Mouse (Mus musculus) embryonic fibroblast, embryonic 13.5 days (primary cell): ENCODE data around the gene Fus. TPM values are rescaled to one million over a fixed set of nuclear protein-coding genes. Genes with fewer than 3 reads are reported as not detected.

ENCODE experiments used
- H3K27ac ChIP-seq: 2 replicates; pipeline ENCODE4 v1.5.1; 2012; ENCODE audit warnings: low read length, control low read depth, inconsistent platforms; ENCODE audit not compliant: insufficient read depth
- H3K4me1 ChIP-seq: 2 replicates; pipeline ENCODE4 v1.6.1; 2011; ENCODE audit warnings: low read length; ENCODE audit not compliant: control insufficient read depth, insufficient read depth
- H3K4me3 ChIP-seq: 2 replicates; pipeline ENCODE4 v1.5.1; 2011; ENCODE audit warnings: mild to moderate bottlenecking, control low read depth, low read length; ENCODE audit not compliant: insufficient read depth
- CTCF ChIP-seq: IDR thresholded peaks from 2 replicates; pipeline ENCODE4 v1.5.1; 2011; ENCODE audit warnings: mild to moderate bottlenecking, control low read depth, low read length, moderate library complexity, borderline replicate concordance; ENCODE audit not compliant: insufficient read depth
- POLR2A ChIP-seq: IDR thresholded peaks from 2 replicates; pipeline ENCODE4 v1.6.1; 2011; ENCODE audit warnings: low read depth, mild to moderate bottlenecking, control low read depth, low read length, moderate library complexity
- polyA plus RNA-seq: library from polyadenylated mRNA; stranded (reverse); fragments of >200 nt; gene quantifications from 2 replicates; pipeline ENCODE4 v1.2.4, GENCODE M21; 2011; ENCODE audit warnings: low read depth; ENCODE audit not compliant: missing spikeins, insufficient read length

The Fus gene
- polyA plus RNA-seq: 861 and 978 TPM in 2 replicates

- Histone ChIP-seq H3K4me3 (peak within 1 kb of the TSS; percentile 82), H3K4me1 (no peaks in the 10 kb centered on the region), H3K27ac (peak within 1 kb of the TSS; percentile 93)
- TF ChIP-seq CTCF (no peak), POLR2A (peak; percentile 100)
Measured at GRCm38 (mm10) chr7:127967004-127967921, at the start of gene Fus. TSS of gene Fus (plus strand) at chr7:127967457.

- H3K4me1 ChIP-seq: no peaks in the 10 kb centered on the region; the same call in 1 of the 2 replicates
- TF ChIP-seq POLR2A (no peak), CTCF (peak; percentile 27; the same call in 1 of the 2 replicates)
- no peak overlapping the region for H3K4me3 ChIP-seq
- no peak overlapping the region for H3K27ac ChIP-seq
Measured at GRCm38 (mm10) chr7:127918203-127918602, 49.1 kb upstream of the Fus start.

- H3K4me3 ChIP-seq: no peak overlapping the region
- H3K4me1 ChIP-seq: no peaks in the 10 kb centered on the region; the same call in 1 of the 2 replicates
- no peak for TF ChIP-seq POLR2A
- no peak for TF ChIP-seq CTCF
Measured at GRCm38 (mm10) chr7:127919290-127919689, 48.0 kb upstream of the Fus start.

GRCm38 (mm10) chr7:127921516-127921915 lies 45.7 kb upstream of the Fus start:
- no peak overlapping the region for H3K27ac ChIP-seq
- no peak overlapping the region for H3K4me3 ChIP-seq
- H3K4me1 ChIP-seq: no peaks in the 10 kb centered on the region
- TF ChIP-seq CTCF (peak; percentile 16; the same call in 1 of the 2 replicates), POLR2A (no peak)

More at GRCm38 (mm10) chr7:127919290-127919689, 48.0 kb upstream of the Fus start:
- no peak overlapping the region for H3K27ac ChIP-seq

- TF ChIP-seq POLR2A (no peak), CTCF (no peak)
- no peak overlapping the region for H3K27ac ChIP-seq
- no peak overlapping the region for H3K4me3 ChIP-seq
- H3K4me1 ChIP-seq: no peaks in the 10 kb centered on the region
Measured at GRCm38 (mm10) chr7:127922451-127923275, 44.6 kb upstream of the Fus start.

GRCm38 (mm10) chr7:127923714-127924113 lies 43.5 kb upstream of the Fus start:
- Histone ChIP-seq H3K4me3 (no peak overlapping the region), H3K4me1 (no peaks in the 10 kb centered on the region), H3K27ac (no peak overlapping the region)
- no peak for TF ChIP-seq CTCF
- no peak for TF ChIP-seq POLR2A

- H3K4me1 ChIP-seq: no peaks in the 10 kb centered on the region
- TF ChIP-seq CTCF (no peak), POLR2A (no peak)
- H3K4me3 ChIP-seq: no peak overlapping the region
- no peak overlapping the region for H3K27ac ChIP-seq
Measured at GRCm38 (mm10) chr7:127925252-127925651, 42.0 kb upstream of the Fus start.

- Histone ChIP-seq H3K4me3 (no peak overlapping the region), H3K27ac (no peak overlapping the region), H3K4me1 (no peaks in the 10 kb centered on the region; the same call in 1 of the 2 replicates)
- no peak for TF ChIP-seq CTCF
- no peak for TF ChIP-seq POLR2A
Measured at GRCm38 (mm10) chr7:127926066-127926465, 41.2 kb upstream of the Fus start.

GRCm38 (mm10) chr7:127926846-127927245 lies 40.4 kb upstream of the Fus start:
- no peak overlapping the region for H3K27ac ChIP-seq

More at GRCm38 (mm10) chr7:127926846-127927245, 40.4 kb upstream of the Fus start:
- Histone ChIP-seq H3K4me1 (peaks cover 5% of the 10 kb centered on the region), H3K4me3 (no peak overlapping the region)
- TF ChIP-seq CTCF (no peak), POLR2A (no peak)
